Mouse (Mus musculus) ovary, adult 18-20 months (tissue): ENCODE measurements around the gene Asic3.

Source experiments
- DNase-seq: peaks from one replicate; pipeline ENCODE4 v3.0.0; 2022; ENCODE audit warnings: low spot score, mixed read lengths

The Asic3 gene

GRCm38 (mm10) chr5:24413042-24413693 is at the start of gene Asic3:
Asic3 (plus strand) TSS chr5:24413392.
- no peak for DNase-seq

- no peak for DNase-seq
Measured at GRCm38 (mm10) chr5:24363467-24363866, 49.7 kb upstream of the Asic3 start.

- no peak for DNase-seq
Measured at GRCm38 (mm10) chr5:24364061-24364460, 49.1 kb upstream of the Asic3 start.

- DNase-seq, result no peak
Measured at GRCm38 (mm10) chr5:24364508-24364907, 48.7 kb upstream of the Asic3 start, which contains the start of gene Nos3. Nos3 (plus strand) TSS chr5:24364810.

- DNase-seq, result no peak
Measured at GRCm38 (mm10) chr5:24364963-24365362, 48.2 kb upstream of the Asic3 start.

DNA sequence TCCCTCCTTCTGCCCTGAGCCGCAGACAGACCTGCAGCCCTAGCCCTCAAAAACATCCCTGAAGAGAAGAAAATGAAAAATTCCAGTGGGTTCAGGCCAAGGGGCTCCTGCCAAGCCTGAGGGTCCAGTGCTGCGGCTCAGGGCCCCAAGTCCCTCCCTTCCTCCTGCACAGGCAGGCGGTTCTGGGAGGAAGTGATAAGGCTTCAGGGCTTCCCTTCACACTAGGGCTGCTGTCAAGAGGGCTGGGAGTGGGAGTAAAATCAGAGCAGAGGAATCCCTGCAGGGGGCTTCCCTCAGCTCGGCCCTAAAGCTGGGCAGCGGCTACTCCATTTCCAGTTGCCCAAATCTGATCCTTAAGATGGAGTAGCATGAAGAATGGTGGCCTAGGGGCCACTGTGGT is 47.7 kb upstream of the Asic3 start:
- no peak for DNase-seq

- no peak for DNase-seq
Measured at GRCm38 (mm10) chr5:24366426-24366825, 46.8 kb upstream of the Asic3 start.

DNA sequence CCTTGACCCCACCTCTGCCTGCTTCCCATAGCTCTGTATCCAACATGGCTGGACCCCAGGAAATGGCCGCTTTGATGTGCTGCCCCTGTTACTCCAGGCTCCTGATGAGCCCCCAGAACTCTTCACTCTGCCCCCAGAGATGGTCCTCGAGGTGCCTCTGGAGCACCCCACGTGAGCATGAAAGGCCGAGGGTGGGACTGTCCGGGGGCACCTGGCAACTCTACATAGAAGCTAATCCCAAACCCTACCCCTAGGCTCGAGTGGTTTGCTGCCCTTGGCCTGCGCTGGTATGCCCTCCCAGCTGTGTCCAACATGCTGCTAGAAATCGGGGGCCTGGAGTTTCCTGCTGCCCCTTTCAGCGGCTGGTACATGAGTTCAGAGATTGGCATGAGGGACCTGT is 43.4 kb upstream of the Asic3 start:
- DNase-seq, result no peak

DNA sequence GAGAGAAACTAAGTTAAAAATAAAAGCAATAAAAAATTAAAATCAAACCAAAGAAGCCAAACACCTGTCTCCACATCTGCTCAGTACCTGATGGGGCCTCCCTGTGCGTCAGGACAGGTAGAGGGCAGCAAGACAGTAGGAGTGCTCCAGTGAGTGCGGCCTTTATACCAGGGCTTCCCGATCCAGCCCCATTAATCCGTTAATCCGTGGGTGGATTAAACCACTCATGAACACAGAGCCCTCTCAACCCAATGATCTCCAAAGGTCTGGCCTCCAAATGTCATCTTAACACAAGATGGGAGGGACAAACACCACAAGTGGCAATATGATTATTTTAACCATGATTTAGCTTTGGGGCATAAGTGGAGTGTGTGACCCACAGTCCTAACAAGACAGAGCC is 39.4 kb upstream of the Asic3 start:
- no peak for DNase-seq

- no peak for DNase-seq
Measured at GRCm38 (mm10) chr5:24374216-24374615, 39.0 kb upstream of the Asic3 start.

DNA sequence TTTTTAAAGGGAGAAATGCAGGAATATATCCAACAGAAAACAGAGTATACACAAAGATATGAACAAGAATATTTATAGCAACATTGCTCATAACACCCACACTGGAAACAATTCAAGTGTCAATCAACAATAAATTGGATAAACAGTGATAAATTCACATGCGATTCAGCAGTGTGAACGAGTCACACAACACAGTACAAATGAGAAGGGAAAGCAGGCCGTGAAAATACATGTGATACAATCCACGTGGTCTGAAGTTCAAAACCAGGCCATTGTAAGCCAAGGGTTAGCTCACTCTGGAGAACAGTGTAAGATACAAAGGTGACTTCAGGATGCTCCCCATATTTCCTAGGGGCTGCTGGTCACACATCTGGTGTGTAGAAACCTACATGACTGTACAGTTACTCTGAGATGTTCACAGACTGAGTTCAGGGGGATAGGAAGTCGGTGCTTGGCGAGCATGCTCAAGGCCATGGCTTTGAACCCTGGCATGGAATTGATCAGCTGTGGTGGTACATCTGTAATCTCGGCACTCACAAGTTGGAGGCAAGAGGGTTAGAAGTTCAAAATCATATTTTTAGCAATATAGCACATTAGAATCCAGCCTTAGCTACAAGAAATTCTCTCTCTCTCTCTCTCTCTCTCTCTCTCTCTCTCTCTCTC is 38.4 kb upstream of the Asic3 start:
- no peak for DNase-seq

- DNase-seq, result no peak
Measured at GRCm38 (mm10) chr5:24378700-24379099, 34.5 kb upstream of the Asic3 start.

DNA sequence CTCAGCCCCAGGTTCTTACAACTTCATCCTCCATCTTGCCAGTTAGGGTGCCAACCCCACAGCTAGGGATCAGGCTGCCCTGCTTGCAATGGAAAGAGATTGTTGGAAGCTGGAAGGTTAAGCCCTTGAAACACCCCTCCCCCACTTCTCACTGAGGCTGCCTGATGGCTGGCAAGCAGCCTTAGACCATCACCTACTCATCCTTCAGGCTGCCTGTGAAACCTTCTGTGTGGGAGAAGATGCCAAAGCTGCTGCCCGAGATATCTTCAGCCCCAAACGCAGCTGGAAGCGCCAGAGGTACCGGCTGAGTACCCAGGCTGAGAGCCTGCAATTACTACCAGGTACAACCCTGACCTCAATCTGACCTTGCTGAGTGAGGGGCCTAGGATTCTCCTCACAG is 33.7 kb upstream of the Asic3 start:
- no peak for DNase-seq

DNA sequence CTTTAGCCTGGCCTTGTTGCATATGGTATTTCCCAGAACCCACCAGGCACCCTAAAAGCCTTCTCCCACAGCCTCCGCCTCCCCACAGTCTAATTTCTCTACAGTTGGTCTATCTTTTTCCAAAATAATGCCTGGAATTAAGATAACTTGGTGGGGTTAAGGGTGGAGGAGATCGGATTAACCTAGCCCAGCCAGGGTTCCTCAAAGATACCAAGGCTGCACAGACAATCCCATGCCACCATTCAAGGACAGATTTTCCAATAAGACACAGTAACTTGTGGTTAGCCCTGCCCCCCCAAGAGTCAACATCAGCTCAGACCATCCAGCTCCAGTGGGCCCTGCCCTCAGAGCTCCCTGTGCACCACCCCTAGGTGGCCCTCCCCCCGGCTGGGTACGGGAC is 32.7 kb upstream of the Asic3 start:
- DNase-seq, result no peak

DNA sequence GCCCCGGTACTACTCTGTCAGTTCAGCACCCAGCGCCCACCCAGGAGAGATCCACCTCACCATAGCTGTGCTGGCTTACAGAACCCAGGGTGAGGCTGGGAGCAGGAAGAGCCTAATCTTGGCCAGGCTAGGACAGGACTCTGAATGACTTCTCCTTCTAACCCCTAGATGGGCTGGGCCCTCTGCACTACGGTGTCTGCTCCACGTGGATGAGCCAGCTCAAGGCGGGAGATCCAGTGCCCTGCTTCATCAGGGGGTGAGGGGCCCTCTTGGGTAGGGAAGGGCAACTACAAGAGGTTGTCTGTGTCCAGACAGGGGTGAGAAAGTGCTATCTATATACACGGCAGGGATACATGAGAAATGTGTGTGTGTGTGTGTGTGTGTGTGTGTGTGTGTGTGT is 31.7 kb upstream of the Asic3 start:
- no peak for DNase-seq

- no peak for DNase-seq
Measured at GRCm38 (mm10) chr5:24381988-24382387, 31.2 kb upstream of the Asic3 start.

DNA sequence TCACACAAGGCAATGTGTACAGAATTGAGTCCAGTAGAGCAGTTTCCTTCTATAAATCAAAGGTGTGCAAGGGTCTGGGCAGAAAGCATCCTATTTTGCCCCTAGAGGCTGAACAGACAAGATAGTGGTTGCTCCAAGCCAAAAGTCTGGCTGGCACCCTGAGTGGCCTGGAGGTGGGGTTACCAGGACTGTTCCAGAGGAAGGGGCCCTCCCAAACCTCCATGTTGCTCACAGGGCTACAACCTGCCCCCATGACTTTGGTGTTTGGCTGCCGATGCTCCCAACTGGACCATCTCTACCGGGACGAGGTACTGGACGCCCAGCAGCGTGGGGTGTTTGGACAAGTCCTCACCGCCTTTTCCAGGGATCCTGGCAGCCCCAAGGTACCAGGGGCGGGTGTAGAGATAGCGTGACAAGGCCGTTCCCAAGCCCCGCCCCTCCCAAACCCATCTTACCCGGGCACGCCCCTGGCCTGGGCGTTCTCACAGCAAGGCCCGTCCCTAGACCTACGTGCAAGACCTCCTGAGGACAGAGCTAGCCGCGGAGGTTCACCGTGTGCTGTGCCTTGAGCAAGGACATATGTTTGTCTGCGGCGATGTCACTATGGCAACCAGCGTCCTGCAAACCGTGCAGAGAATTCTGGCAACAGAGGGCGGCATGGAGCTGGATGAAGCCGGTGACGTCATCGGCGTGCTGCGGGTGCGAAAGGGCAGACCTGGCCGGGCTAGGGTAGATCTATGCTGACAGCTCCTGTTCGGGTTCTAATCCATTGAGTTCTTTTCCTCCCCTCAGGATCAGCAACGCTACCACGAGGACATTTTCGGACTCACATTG is 29.9 kb upstream of the Asic3 start:
- peak; percentile 90 for DNase-seq

DNA sequence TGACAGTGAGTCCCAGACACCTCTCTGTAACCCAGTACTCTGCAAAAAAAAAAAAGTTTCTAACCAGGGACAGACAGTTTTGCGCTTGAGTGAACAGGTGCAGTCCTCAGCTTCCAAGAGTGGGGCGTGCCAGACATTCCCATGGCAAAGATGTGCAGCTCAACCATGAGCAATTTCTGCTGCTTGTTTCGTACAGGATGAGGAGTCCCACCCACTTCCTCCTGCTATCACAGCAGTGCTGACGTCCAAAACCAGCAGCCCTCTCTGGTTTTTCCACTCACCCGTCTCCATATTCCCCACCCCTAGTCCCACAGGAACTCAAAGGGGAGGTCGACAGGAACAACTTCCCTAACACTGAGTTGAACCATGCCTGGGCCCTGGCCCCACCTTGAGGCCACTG is 28.8 kb upstream of the Asic3 start:
- DNase-seq, result no peak

DNA sequence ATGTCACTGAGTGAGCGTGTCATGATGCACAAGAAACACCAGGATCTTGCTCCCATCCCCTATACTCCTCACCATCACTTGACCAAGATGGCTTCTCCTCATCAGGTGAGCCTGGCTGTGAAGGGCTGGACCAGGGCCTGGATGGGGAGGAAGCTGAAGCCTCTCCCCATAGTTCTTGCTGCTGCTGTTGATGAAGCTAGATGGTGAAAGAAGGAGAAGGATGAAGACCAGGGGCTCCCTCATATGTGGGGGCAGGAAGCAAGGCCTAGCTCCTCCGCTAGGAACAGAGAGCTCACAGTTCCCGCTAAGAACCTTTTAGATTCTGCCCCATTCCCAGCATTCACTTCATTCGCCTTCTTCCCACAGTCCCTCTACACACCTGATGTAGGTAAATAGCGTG is 27.8 kb upstream of the Asic3 start:
- no peak for DNase-seq

GRCm38 (mm10) chr5:24385887-24386550 is 27.2 kb upstream of the Asic3 start:
- no peak for DNase-seq

GRCm38 (mm10) chr5:24387264-24388241 is 25.6 kb upstream of the Asic3 start:
- DNase-seq, result no peak
